Mouse (Mus musculus) fat pad, adult 2 months (tissue): Measurements from ENCODE around the gene Cep68.
"Not testable (repeated sequence)": the region's sequence is repeated elsewhere in the genome, so short reads cannot be mapped to it uniquely, and the experiment has no call there.

Experiments used
- DNase-seq: peaks from one replicate; pipeline ENCODE4 v3.0.0-alpha.2; 2011; ENCODE audit warnings: low read depth, low spot score; ENCODE audit errors: extremely low read depth

The Cep68 gene

DNA sequence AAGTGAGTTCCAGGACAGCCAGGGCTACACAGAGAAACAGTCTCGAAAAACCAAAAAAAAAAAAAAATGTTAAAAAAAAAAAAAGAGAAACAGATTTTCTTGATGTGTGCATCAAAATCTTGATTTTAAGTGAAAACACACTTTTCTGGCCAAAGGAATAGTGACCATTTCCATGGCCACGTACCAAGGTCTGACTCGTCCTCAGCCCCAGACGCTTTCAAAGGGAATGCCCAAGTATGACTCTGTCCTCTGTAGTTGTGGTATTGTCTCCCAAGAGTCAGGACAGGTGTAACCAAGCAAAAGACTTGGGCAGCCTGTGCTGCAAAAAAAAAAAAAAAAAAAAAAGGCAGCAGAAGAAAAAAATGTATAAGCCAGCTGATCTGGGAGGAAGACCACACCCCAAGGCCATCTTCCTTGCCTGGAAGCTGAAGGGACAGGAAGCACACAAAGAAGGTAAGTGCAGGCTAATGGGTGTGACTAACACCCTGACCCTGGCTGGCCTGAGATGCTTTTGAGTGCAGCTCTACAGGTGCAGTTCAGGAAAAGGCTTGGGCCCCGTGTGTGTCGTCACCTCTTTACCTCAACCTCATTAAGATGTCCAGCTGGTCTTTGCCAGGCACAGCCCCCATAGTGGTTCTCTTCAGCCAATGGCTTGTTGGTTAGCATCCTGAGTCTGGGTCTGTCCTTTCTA is 6.7 kb downstream of the Cep68 start:
- no peak for DNase-seq

DNA sequence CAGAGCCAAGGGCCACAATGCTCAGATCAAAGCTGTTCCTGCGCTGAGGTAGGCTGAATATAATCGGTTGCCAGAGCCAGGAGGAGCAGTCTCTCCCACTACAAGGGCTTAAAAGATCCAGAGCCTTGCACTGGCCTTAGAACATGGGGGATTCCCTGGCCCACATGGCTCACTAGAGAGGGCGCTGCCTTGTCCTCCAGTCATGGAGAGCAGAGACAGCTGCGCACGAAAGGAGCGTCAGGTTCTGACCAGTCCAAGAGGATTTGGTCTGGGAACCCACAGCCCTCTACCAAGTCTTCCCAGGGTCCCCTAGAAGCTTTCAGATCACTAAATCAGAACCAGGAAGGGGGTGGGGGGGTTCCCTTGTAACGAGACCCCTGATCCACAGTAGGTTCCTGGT is 7.9 kb downstream of the Cep68 start:
- DNase-seq: no peak

DNA sequence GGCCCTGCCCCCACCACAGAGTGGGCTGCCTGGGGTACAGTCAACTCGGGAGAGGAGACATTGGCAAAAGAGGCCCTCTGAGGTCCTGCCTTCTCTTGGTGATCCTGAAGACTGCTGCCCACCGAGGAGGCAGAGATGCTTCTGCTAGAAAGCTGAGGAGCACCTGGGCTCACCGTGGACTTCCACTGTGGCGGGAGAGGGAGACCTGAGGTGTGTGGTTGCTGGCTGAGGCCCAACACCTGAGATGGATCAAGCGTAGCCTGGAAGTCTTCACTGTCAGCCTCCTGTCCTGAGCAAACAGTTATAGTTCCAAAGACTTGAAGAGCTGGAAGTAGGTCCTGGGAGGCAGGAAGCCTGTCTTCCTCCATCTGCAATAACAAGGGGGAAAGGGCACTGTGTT is 8.9 kb downstream of the Cep68 start:
- DNase-seq: no peak

DNA sequence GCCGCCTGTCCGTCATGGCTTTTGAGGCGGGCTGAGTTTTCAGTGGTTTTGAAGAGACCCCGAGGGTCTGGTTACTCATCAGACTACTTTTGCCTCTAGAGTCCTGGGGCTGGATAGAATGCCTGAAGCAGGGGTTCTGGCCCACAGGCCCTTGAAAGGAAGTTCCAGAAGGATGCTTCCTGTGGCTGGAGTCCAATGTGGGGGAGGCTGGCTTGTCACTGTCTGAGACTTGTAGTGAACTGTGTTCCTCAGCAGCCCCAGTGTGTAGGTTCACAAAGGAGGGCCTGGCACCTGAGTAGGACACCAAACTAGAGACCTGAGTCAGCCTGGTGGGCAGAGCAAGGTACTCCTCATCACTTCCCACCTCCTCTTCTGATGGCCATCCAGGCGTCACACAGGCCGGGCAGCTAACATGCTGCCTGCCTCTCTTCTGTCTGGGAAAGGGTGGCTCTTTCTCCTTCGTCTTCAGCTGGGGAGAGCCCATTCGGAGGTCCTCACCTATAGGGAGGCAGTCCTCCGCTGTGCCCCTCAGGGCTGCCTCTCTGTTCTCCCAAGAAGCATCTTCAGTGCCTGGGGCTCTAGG is 9.9 kb downstream of the Cep68 start:
- no peak for DNase-seq

DNA sequence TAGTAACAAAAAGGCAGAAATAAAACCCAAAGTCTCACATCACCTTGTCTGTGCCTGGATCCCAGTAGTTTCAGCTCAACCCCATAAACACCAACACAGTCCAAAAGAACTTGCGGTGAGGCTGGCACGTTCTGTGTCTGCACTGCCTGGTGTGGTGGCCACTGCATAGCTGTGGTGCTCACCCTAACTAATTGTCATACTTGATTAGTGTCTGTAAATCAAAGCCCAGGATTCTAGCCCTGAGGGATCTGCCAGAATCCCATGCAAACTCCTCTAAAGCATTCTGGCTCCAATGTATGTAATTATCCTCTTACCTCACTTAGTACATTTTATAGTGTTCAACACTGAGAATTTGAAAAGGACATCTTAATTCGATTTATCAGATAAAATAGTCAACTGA is 11.3 kb downstream of the Cep68 start:
- DNase-seq: no peak

DNA sequence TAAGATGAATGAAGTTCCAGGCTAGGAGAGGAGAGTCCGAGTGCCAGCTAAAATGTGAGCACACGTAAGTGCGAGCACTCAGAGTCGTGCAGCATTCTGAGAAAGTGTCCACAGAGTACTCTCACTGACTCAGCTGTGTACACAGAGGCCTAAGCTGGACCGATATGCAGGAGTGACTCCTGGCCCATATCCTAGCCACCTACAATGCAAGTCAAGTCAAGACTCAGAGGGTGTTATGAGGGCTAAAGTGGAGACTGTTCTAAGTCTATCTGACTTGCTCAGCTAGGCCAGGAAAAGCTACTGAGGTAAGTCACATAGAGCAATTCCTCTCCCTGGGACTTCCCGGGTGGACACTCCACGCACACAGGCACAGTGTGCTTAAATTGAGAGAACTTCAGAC is 12.2 kb downstream of the Cep68 start:
- DNase-seq: no peak

DNA sequence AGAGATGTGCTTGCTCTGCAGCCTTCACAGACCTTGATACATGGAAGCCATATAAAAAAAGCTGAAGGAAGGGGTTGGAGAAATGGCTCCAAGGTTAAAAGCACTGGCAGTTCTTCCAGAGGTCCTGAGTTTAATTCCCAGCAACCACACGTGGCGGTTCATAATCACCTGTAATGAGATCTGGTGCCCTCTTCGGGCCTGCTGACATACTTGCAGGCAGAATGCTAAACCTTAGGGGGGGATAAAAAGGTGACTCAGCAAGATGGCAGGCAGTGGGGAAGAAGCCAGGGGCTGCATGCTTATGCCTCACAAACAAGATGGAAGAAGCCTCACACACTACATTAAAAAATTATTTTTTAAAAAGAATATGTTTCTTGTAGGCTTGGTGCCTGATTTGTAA is 15.0 kb downstream of the Cep68 start:
- no peak for DNase-seq

DNA sequence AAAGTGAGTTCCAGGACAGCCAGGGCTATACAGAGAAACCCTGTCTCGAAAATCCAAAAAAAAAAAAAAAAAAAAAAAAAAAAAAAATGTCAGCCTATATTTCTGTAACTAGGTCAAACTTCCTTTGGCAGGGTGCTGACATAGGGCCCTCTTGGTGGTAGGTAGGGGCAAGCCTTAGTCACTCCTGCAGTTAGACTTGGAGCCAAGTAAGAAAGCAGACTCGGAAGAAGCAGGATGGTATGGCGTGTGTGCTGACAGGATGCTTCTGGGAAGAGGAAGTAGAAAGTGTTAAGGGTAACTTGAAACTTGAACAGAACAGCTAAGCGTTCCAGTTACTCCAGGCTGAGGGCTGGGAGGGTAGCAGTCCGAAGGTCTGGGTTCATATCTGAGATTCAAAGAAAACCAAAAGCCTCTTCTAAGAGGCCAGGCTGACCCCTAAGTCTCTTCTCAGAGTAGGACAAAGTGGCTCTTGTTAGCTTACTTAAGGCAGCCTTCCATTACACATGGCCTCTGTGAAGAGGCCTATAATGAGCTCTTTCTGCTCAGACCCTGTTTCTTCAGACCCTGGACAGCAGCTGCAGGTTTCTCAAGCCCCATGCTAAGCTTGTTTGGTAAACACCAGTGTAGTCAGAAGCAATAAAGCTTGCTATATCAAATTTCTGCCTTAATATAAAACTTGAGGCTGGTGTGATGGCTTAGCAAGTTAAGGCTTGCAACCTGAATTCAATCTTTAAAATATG is 17.0 kb downstream of the Cep68 start:
- no peak for DNase-seq

DNA sequence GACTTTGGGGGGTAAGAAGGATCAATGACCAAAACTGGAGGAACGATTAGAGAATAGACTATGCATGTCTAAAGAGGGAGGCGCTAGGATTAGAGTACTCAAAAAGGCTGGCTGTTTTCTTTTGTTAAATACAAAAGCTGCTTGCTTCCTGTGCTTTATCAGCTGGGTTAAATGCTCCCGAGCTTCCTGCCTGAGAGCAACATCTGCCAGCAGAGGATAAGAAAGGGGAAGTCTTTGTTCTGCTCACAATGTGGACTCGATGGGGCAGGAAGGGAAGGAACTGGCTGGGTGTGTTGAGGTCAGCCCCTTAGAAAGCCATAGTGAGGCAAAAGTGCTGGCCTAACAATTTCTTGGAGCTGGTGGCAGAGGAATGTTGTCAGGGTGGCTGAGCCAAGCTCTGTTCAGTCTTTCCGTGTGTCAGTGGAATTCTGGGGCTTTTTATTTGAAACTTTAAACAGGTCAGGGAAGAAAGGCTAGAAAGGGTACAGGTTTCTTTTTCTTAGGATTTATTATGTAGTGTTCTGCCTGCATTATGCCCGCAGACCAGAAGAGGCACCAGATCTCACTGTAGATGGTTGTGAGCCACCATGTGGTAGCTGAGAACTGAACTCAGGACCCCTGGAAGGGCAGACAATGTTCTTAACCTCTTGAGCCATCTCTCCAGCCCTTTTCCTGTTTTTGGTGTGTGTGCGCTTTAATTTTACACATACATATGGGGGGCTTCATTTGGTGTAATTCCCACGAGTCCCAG is 17.9 kb downstream of the Cep68 start:
- DNase-seq: no peak

DNA sequence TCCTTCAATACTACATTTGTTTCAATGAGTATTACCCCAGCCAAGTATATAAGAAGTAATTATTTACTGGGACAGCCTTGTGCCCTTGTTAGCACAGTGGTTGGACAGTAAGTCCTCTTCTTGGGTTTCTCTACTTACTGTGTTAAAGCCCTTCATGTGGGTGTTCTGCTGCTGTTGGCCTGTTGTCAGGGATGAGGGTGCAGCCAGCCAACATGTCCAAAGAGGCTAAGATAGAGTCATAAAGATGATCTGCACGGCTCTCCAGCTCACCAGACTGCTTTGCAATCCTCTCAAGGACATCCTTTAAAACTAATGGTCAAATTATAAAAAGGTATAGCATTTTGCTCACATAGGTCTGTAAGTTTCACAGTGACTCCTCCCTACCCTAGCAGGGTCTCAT is 18.9 kb downstream of the Cep68 start:
- peak; percentile 36 for DNase-seq

DNA sequence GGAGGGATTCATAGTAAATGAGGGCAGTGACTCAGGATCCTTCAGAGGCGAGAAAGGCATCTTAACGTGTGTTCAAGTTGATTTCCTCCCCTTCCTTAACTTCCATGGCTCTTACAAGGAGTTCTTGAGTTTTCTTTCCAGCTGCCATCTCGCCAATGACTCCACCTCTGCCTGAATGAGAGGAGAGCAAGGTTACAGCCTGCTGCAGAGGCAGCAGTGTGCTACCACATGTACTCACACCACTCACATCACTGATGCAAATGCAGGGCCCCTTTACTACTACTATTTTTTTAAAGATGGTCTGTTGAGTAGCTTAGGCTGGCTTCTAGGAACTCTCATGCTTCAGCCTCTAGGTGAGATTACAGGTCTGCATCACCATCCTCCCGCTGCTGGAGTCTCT is 19.9 kb downstream of the Cep68 start:
- DNase-seq: no peak

DNA sequence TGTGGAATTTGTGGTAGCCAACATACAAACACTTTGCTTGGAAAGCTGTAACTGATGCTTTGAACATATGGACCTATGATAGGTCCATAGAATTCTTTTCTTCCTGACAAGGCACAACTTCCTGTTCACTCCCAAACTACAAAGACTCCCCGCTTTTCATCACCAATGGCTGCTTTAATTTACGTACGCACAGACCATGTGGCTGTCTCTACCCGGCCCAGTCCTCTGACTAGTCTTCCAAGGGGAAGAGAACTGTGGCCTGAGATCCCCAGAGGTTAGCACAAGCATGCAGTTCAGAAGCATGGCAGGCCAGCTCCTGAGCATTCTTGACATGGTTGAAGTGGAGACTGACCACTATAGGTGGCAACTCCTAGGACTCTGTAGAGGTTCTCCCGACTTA is 20.6 kb downstream of the Cep68 start:
- DNase-seq: no peak

DNA sequence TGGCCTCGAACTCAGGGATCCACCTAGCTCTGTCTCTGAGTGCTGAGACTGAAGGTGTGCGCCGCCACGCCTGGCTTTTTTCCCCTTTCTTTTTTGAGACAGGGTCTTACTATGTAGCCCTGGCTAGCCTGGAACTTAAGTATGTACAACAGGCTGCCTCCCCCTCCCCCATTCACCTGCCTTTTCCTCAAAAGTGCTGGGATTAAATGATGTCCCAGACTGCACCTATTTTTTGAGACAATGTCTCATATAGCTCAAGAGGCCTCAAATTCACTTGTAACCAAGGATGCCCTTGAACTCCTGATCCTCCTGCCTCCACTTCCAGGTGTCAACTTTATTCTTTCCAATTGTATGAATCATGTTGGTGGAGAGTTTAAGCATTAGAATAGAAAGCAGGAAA is 23.3 kb downstream of the Cep68 start:
- no peak for DNase-seq

DNA sequence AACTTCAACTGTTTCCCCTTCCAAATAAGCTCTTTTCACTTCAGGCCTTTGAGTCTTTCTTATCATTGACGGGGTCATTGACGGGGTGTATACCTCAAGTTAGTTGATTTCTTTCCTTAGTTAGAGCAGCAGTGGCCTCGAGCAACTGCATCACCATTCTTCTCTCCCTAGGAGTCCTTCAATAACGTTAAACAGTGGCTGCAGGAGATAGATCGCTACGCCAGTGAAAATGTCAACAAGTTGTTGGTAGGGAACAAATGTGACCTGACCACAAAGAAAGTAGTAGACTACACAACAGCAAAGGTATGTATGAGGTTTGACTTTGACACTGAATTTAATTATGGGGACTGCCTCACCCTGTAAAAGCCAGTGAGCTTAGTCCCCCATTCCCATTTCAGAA is 25.0 kb downstream of the Cep68 start:
- DNase-seq: no peak

DNA sequence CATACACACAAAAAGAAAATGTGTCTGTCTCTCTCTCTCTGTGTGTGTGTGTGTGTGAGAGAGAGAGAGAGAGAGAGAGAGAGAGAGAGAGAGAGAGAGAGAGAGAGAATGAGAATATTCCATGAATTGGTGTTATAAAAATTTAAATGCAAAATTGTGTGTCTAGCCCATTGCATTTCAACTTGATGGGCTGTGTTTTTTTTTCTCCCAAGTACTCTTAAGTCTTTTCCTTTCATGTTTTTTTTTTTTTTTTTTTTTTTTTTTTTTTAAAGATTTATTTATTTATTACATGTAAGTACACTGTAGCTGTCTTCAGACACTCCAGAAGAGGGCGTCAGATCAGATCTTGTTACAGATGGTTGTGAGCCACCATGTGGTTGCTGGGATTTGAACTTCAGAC is 27.6 kb downstream of the Cep68 start:
- not testable (repeated sequence) for DNase-seq

DNA sequence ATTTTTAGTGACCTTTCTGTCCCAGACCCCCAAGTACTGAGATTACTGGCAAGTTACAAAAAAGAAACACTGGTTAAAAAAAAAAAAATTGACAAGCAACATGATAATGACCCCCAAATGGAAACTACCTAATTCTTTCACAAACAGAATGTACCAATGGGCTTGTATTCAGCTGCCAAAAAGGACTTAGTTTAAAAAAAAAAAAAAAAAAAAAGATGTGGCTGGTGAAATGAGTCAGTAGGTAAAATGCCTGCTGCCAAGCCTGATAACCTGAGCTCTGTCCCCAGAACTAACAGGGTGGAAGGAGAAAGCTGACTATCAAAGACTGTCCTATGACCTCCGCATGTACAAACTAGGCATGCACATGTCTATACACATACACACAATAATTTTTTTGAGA is 32.0 kb downstream of the Cep68 start:
- no peak for DNase-seq

DNA sequence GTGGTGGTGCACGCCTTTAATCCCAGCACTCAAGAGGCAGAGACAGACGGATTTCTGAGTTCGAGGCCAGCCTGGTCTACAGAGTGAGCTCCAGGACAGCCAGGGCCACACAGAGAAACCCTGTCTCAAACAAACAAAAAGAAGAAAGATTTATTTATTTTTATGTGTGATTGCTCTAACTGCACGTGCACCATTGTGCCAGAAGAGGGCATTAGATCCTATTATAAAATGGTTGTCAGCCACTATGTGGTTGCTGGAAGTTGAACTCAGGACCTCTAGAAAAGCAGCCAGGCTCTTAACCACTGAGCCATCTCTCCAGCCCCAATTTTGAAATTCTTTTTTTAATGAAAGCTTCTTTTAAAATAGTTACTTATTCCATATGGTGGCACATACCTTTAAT is 32.8 kb downstream of the Cep68 start:
- DNase-seq: no peak

DNA sequence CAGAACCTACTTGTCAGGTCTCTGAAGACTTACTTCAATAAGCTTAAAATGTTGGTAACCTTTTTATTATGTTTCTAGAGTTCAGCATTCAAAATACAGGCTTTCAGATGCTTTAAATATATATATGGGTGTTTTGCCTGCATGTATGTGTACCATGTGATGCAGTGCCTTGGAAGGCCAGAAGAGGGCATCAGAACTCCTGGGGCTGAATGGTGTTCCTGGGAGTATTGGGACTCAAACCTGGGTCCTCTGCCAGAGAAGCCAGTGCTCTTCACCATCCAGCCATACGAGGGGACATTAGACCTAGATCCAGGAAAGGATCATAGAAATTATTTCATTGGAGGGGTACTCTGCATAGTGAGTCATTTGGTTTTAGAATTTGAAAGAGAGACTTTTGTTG is 34.5 kb downstream of the Cep68 start:
- no peak for DNase-seq

DNA sequence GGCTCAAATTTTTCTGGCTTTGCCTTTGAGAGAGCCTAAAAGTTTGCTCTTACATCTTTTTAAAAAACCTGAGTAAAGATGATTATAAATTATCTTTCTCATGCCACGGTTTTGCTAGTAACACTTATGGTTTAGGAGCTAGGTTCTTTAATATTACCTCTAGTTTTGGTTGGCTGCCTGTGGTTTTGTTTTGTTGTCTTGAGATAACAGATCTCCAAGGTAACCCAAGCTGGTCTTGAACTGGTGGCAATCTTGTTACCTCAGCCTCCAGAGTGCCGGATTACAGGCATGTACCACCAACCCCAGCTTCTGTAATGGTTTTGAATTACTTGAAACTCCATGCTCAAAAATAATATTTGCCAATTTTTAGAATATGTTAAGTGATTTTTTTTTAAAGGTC is 37.4 kb downstream of the Cep68 start:
- no peak for DNase-seq

DNA sequence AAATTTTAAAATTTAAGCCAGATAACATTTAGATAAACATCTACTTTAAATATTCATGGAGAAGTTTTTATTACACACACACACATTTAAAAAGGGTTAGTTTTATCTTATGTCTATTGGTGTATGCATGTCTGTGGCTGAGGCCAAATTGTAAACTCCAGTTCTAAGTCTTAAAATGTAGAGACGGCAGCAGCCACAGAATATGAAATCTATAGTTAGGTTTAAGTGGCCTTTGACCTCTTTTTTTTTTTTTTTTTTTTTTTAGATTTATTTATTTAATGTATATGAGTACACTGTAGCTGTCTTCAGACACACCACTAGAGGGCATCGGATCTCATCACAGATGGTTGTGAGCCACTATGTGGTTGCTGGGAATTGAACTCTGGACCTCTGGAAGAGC is 41.6 kb downstream of the Cep68 start:
- DNase-seq: no peak

DNA sequence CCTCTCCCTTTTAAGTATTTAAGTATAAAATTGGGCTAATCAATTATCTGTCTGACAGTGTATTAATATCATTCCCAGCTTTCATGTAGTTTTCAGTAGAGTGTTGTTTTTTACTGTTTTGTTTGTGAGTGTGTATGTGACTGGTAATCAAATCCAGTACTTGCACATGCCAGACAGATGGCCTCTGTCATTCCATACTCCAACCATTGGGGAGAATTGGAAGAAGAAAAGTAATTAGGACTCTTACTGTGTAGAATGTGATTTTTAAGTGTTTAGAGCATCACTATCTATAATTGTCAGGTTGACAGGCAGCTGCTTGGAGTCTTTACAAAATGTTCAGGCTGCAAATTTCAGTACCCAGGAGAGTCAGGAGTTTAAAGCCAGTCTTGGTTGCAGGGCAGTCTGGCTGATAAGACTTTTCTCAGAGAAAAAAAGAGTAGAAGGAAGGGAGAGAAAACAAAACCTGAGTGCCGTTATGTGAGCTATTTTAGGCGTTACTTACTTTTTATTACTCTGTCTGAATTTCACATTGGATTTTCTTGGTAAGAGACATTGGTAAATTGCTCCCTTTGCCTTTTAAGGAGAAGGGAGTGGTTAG is 42.5 kb downstream of the Cep68 start:
- no peak for DNase-seq
